Mouse (Mus musculus) C2C12 (cell line): ENCODE data around the gene Slc35g1.

ENCODE experiments used
- CEBPB ChIP-seq: IDR thresholded peaks from one replicate; pipeline ENCODE4 v1.6.1; 2011; ENCODE audit warnings: low read depth, mild to moderate bottlenecking, control low read depth, moderate library complexity
- CTCF ChIP-seq: IDR thresholded peaks from one replicate; pipeline ENCODE4 v1.5.1; 2011; ENCODE audit not compliant: control insufficient read depth, insufficient read depth, insufficient read length
- FOSL1 ChIP-seq: IDR thresholded peaks from one replicate; pipeline ENCODE4 v1.8.0; 2011; ENCODE audit warnings: mild to moderate bottlenecking, low read length; ENCODE audit not compliant: poor library complexity, insufficient read depth, severe bottlenecking

- TF ChIP-seq CTCF (no peak), FOSL1 (no peak), CEBPB (no peak)
Measured at GRCm38 (mm10) chr19:38433381-38433780, 37.6 kb downstream of the Slc35g1 start.
